Mouse (Mus musculus): ENCODE data around the gene Tex36. TPM values are rescaled to one million over a fixed set of nuclear protein-coding genes. Genes with fewer than 3 reads are reported as not detected.
A peak's percentile ranks its signal among the peaks of the same experiment; 100 is the strongest.

Gene Tex36
- not detected in 2 replicates for polyA plus RNA-seq (2015; fragmentation: Nextera tagmentation; extraction: Ambion mirVana)

DNA sequence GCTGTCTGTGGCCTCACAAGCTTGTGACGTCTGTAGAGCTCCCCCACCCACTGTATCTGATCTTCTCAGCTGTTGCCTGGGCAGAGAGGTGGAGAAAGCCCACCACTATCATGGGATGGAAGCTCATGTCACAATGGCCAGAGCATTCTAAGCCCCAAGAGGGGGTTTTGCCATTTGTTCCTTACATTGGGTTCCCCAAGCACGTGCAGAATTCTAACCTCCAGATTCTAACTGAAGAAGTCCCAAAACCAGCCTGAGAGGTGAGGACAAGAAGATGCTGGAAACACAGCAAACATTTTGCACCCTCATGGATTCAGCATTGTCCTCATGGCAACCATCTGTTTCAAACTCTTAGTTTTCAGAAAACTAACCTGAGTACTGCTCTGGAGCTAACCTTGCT lies at the start of gene Tex36:
Gene Tex36 (minus strand): TSS at position 101 of the 400 bp plus-strand sequence.
- Histone ChIP-seq H3K27me3 (no peaks in the 10 kb centered on the region), H3K27ac (no peak within 1 kb of the TSS), H3K4me3 (no peak within 1 kb of the TSS), H3K4me2 (no peak within 1 kb of the TSS), H3K36me3 (ENCODE audit: poor library complexity, severe bottlenecking) (no peaks in the 10 kb centered on the region), H3K9me3 (replicated peaks) (no peaks in the 10 kb centered on the region), H3K4me1 (peaks cover 4% of the 10 kb centered on the region), H3K9ac (no peak within 1 kb of the TSS)
- 61% methylated on average over 2 of the region's 2 CpGs for WGBS
- no peak for ATAC-seq

DNA sequence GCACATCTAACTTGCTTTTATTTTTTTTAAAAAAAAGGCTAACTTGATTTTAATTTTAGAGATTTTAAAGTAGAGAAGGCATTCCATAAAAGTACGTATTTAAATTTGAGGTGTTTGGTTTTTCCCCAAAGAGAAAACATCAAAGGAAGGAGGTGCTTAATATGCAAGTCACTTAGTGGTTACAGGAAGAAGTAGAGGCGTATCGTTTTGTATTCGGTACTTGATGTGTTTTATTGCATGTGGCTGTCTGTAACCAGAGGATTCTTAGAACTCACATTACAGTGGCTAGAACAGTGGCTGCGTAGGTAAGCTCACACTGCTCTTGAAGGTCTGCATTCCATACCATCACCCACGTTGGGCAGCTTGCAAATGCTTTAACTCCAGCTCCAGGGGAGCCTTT lies 43.8 kb upstream of the Tex36 start:
- Histone ChIP-seq H3K4me3 (no peak overlapping the region), H3K27ac (no peak overlapping the region), H3K36me3 (ENCODE audit: poor library complexity, severe bottlenecking) (peaks cover 92% of the 10 kb centered on the region), H3K9me3 (replicated peaks) (no peaks in the 10 kb centered on the region), H3K27me3 (no peaks in the 10 kb centered on the region), H3K4me1 (no peaks in the 10 kb centered on the region), H3K9ac (no peak overlapping the region), H3K4me2 (no peak overlapping the region)
- WGBS: 86% methylated on average over 6 of the region's 6 CpGs
- no peak for ATAC-seq

GRCm38 (mm10) chr7:133638821-133639220 lies 36.9 kb upstream of the Tex36 start:
- peaks cover 32% of the 10 kb centered on the region for H3K36me3 ChIP-seq (ENCODE audit: poor library complexity, severe bottlenecking)
- no peaks in the 10 kb centered on the region for H3K9me3 ChIP-seq (replicated peaks)
- ATAC-seq: no peak
- no peak overlapping the region for H3K9ac ChIP-seq
- 88% methylated on average over 13 of the region's 13 CpGs for WGBS
- H3K27ac ChIP-seq: no peak overlapping the region
- no peaks in the 10 kb centered on the region for H3K27me3 ChIP-seq
- peak overlapping the region; percentile 97 for H3K4me2 ChIP-seq
- peaks cover 14% of the 10 kb centered on the region for H3K4me1 ChIP-seq
- H3K4me3 ChIP-seq: peak overlapping the region; percentile 91

GRCm38 (mm10) chr7:133638306-133638705 lies 36.3 kb upstream of the Tex36 start:
- Histone ChIP-seq H3K4me3 (peak overlapping the region; percentile 91), H3K27ac (no peak overlapping the region), H3K27me3 (no peaks in the 10 kb centered on the region), H3K4me1 (peaks cover 14% of the 10 kb centered on the region), H3K9ac (peak overlapping the region; percentile 92), H3K4me2 (peak overlapping the region; percentile 97), H3K9me3 (replicated peaks) (no peaks in the 10 kb centered on the region), H3K36me3 (ENCODE audit: poor library complexity, severe bottlenecking) (peaks cover 27% of the 10 kb centered on the region)
- no peak for ATAC-seq
- 17% methylated on average over 13 of the region's 13 CpGs for WGBS

DNA sequence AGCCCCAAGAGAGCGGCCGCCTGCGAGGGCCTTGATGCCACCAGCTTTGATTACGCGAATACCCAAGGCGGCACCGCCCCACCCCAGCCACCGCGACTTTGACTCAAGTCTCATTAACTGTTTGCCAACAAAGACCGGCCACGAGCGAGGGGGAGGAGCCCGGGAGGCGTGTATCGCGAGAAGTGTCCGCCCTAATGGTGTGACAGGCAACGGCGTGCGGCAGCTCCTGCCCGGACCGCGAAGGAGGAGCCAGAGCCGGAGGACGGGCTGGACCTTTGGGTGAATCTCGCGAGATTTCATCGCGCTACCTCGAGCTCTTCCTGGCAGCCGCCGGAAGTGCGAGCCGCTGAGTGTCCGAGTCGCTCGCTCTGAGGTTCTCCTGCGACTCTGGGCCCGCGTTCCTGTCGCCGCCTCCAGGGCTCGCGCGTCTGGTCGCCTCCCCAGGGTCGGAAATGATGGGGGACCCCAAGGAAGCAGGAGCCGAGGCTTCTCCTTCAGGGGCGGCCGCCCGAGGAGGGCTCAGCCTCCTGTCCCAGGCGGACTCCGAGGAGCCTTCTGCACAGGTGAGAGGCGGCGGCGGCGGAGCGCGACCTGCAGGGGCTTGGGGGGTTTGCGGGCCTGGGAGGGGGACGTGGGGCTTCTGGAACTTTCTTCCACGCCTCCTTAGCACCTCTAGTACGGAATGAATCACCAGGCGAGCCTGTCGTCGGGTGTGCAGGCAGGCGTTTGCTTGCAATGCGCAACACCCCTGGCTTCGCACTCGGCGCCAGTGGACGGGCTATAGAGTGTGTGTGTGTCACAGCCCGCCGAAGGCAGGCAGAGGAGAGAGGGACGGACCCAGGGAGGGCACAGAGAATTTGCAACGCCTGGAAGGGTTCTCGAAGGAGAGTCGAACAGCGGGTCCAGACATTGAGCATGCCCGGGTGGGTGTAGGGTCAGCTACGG lies 35.7 kb upstream of the Tex36 start, which contains the start of gene Edrf1:
Gene Edrf1 (plus strand): TSS at position 183 of the 945 bp plus-strand sequence.
- Histone ChIP-seq H3K4me1 (peaks cover 14% of the 10 kb centered on the region), H3K4me3 (peak within 1 kb of the TSS; percentile 91), H3K36me3 (ENCODE audit: poor library complexity, severe bottlenecking) (peaks cover 20% of the 10 kb centered on the region), H3K27ac (peak within 1 kb of the TSS; percentile 91), H3K9me3 (replicated peaks) (no peaks in the 10 kb centered on the region), H3K9ac (peak within 1 kb of the TSS; percentile 92), H3K4me2 (peak within 1 kb of the TSS; percentile 97), H3K27me3 (no peaks in the 10 kb centered on the region)
- peak; percentile 98 for ATAC-seq
- under 1% methylated on average over 81 of the region's 81 CpGs for WGBS

GRCm38 (mm10) chr7:133636738-133637352 lies 34.9 kb upstream of the Tex36 start:
- Histone ChIP-seq H3K27me3 (no peaks in the 10 kb centered on the region), H3K9me3 (replicated peaks) (no peaks in the 10 kb centered on the region), H3K27ac (peak overlapping the region; percentile 91), H3K4me1 (peaks cover 14% of the 10 kb centered on the region), H3K4me2 (peak overlapping the region; percentile 97), H3K4me3 (peak overlapping the region; percentile 91), H3K9ac (peak overlapping the region; percentile 83), H3K36me3 (ENCODE audit: poor library complexity, severe bottlenecking) (peaks cover 12% of the 10 kb centered on the region)
- ATAC-seq: peak; percentile 52
- WGBS: 1% methylated on average over 21 of the region's 21 CpGs

DNA sequence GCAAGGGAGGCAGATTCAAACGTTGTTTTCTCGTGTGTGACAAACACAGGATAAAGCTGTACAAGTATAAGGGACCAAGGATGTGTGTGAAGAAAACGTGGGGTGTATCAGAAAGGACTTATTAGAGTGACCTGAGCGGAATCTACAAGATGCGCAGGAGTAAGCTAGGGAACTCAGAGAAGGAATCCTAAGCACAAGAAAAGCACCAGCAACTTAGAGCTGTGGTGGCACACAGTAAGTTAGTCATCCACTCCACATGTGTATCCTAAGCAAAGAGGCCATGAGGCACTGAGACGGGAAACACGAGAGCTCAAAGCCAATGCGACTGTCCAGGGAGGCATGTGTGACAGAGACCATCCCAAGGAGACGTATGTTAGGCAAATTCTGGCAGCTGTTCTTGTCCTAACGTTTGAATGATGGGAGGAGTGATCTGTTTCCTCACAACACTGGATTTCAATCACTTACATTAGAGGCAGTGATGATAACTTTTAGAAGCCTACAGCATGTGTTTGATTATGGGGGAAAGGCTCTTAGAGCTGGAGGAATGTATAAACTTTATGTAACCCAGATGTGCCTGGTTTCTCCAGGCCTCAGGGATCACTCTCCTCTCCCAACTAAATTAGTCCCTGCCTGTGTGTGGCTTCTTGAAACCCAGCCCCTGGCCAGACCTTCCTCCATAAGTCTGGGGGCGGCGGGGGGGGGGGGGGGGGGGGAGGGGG lies 33.1 kb upstream of the Tex36 start:
- WGBS: 57% methylated on average over 10 of the region's 12 CpGs
- no peak overlapping the region for H3K9ac ChIP-seq
- H3K4me1 ChIP-seq: peaks cover 14% of the 10 kb centered on the region
- no peaks in the 10 kb centered on the region for H3K27me3 ChIP-seq
- H3K4me2 ChIP-seq: no peak overlapping the region
- H3K27ac ChIP-seq: no peak overlapping the region
- no peaks in the 10 kb centered on the region for H3K9me3 ChIP-seq (replicated peaks)
- no peaks in the 10 kb centered on the region for H3K36me3 ChIP-seq (ENCODE audit: poor library complexity, severe bottlenecking)
- ATAC-seq: no peak
- H3K4me3 ChIP-seq: no peak overlapping the region

DNA sequence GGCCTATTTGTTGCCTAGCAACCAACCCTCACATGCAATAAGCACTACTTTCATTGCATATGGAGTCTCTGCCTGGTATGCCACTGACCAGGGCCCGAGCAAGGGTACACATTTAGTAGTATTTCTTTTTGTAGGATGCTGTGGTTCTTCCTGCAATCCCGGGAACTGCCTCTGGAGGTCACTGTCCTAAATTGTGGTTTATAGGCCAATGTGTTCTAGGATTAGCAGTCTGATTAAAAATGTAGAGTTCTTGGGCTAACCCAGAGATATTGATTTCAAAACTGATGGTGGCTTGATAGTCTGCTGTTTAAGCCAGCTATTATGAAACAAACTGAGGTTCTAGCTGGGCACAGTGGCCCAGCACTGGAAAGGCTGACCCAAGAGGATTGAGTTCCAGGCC lies 30.5 kb upstream of the Tex36 start:
- ATAC-seq: no peak
- Histone ChIP-seq H3K4me2 (no peak overlapping the region), H3K27ac (no peak overlapping the region), H3K9me3 (replicated peaks) (no peaks in the 10 kb centered on the region), H3K9ac (no peak overlapping the region), H3K4me1 (no peaks in the 10 kb centered on the region), H3K36me3 (ENCODE audit: poor library complexity, severe bottlenecking) (no peaks in the 10 kb centered on the region), H3K4me3 (no peak overlapping the region), H3K27me3 (no peaks in the 10 kb centered on the region)
- WGBS: 23% methylated on average over 2 of the region's 2 CpGs

GRCm38 (mm10) chr7:133630821-133631220 lies 28.9 kb upstream of the Tex36 start:
- Histone ChIP-seq H3K4me3 (no peak overlapping the region), H3K27me3 (no peaks in the 10 kb centered on the region), H3K36me3 (ENCODE audit: poor library complexity, severe bottlenecking) (no peaks in the 10 kb centered on the region), H3K27ac (no peak overlapping the region), H3K9ac (no peak overlapping the region), H3K4me1 (no peaks in the 10 kb centered on the region), H3K9me3 (replicated peaks) (no peaks in the 10 kb centered on the region), H3K4me2 (no peak overlapping the region)
- WGBS: 87% methylated on average over 5 of the region's 5 CpGs
- no peak for ATAC-seq

DNA sequence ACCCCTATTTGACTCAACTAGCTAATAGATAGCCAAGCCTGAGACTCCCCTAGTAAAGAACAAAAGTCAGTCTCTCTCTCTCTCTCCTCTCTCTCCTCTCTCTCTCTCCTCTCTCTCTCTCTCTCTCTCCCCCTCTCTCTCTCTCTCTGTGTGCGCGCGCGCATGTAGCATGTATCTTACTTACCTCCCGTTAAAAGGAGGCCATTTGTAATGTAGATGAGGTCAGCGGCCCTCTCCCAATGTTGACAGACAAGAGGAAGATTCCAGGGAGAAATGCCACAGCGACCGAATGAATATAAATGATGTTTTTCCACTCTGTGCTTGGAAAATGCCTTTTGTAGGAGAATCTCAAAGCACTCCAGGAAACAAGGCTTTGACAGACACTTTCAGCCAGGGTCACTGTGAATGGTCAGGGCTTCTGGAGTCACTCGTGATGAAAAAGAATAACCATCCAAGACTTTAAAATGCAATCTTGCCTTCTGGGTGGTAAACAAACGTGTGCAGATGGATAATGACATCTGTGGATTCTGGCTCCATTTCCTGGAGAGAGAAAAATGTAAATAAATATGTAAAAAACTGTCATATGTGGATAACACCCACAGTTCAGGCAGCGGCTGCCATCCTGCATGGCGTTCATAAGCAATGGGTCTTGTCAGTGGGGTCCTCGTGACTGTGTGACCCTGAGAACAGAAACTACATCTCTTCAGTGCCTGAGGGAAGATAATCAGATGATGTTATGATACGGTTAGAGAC lies 25.4 kb upstream of the Tex36 start:
- Histone ChIP-seq H3K4me1 (no peaks in the 10 kb centered on the region), H3K4me3 (no peak overlapping the region), H3K4me2 (no peak overlapping the region), H3K27me3 (no peaks in the 10 kb centered on the region), H3K9ac (no peak overlapping the region), H3K9me3 (replicated peaks) (no peaks in the 10 kb centered on the region), H3K27ac (no peak overlapping the region), H3K36me3 (ENCODE audit: poor library complexity, severe bottlenecking) (no peaks in the 10 kb centered on the region)
- no peak for ATAC-seq
- WGBS: 50% methylated on average over 14 of the region's 14 CpGs

DNA sequence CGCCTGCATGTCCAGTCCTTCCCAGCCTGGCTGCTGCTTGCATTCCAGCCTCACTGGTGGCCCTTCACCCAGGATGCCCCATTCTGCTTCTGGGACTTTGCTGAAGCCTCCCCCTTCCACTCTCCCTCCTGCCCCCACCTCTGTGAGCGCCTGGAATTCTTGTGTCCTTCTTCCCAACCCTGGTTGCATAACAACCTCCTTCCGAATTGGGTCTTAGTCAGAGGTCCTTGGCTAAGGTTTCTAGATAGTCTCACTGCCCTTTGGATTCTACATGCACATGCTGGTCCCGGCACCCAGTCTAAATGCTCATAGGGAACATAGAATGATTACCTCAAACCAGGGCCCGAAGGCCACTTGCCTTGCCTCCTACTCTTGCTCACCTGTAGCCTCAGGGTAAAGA lies 21.3 kb upstream of the Tex36 start:
- no peak overlapping the region for H3K4me3 ChIP-seq
- H3K27me3 ChIP-seq: no peaks in the 10 kb centered on the region
- no peaks in the 10 kb centered on the region for H3K36me3 ChIP-seq (ENCODE audit: poor library complexity, severe bottlenecking)
- no peak overlapping the region for H3K4me2 ChIP-seq
- H3K4me1 ChIP-seq: no peaks in the 10 kb centered on the region
- H3K27ac ChIP-seq: no peak overlapping the region
- WGBS: 84% methylated on average over 5 of the region's 5 CpGs
- no peak overlapping the region for H3K9ac ChIP-seq
- no peaks in the 10 kb centered on the region for H3K9me3 ChIP-seq (replicated peaks)
- no peak for ATAC-seq
